Mouse (Mus musculus) liver, embryonic 15.5 days (tissue): Measurements from ENCODE around the gene Inf2. TPM values are rescaled to one million over a fixed set of nuclear protein-coding genes. Genes with fewer than 3 reads are reported as not detected.

ENCODE experiments used
- ATAC-seq: fragments of 200-750 bp; cut with Nextera tagmentation; 2 replicates; pipeline ENCODE4 v1.8.0; 2017; ENCODE audit warnings: moderate number of reproducible peaks, mild to moderate bottlenecking, moderate library complexity; ENCODE audit not compliant: insufficient read depth
- H3K27ac ChIP-seq: fragments of 300-500 bp; sonication (generic); replicated peaks from 2 replicates; pipeline ENCODE4 v1.5.1; 2015; ENCODE audit warnings: mild to moderate bottlenecking, inconsistent platforms
- H3K27me3 ChIP-seq: fragments of 300-500 bp; sonication (generic); 2 replicates; pipeline ENCODE4 v1.6.1; 2015; ENCODE audit warnings: mild to moderate bottlenecking, inconsistent platforms
- H3K36me3 ChIP-seq: fragments of 300-500 bp; sonication (generic); replicated peaks from 2 replicates; pipeline ENCODE4 v1.6.1; 2015; ENCODE audit warnings: moderate library complexity, mild to moderate bottlenecking, inconsistent platforms
- H3K4me1 ChIP-seq: fragments of 300-500 bp; sonication (generic); replicated peaks from 2 replicates; pipeline ENCODE4 v1.6.1; 2015; ENCODE audit warnings: inconsistent platforms
- H3K4me2 ChIP-seq: fragments of 300-500 bp; sonication (generic); 2 replicates; pipeline ENCODE4 v1.6.1; 2015; ENCODE audit warnings: moderate library complexity, mild to moderate bottlenecking, inconsistent platforms
- H3K4me3 ChIP-seq: fragments of 300-500 bp; sonication (generic); replicated peaks from 2 replicates; pipeline ENCODE4 v1.5.1; 2015; ENCODE audit warnings: mild to moderate bottlenecking, inconsistent platforms
- H3K9ac ChIP-seq: fragments of 300-500 bp; sonication (generic); 2 replicates; pipeline ENCODE4 v1.6.1; 2015; ENCODE audit warnings: moderate library complexity, mild to moderate bottlenecking, inconsistent platforms
- H3K9me3 ChIP-seq: fragments of 300-500 bp; sonication (generic); replicated peaks from 2 replicates; pipeline ENCODE4 v1.6.1; 2016; ENCODE audit warnings: inconsistent platforms
- WGBS: fragments of 180-500 bp; shearing (Covaris S2); methylation state at CpG from one replicate; pipeline ENCODE4 v1.1.7; 2015; ENCODE audit warnings: mixed read lengths; ENCODE audit not compliant: insufficient replicate concordance; 5-methylcytosine and 5-hydroxymethylcytosine counted together
- microRNA-seq: library from miRNA; unstranded; fragments of <30 nt; microRNA quantifications from one replicate; pipeline ENCODE4, GENCODE M21; 2016
- polyA plus RNA-seq: library from polyadenylated mRNA; unstranded; fragments of >200 nt; fragmentation: Nextera tagmentation; extraction: Ambion mirVana; gene quantifications from 2 replicates; pipeline ENCODE4 v1.2.1, GENCODE M21; 2015

Inf2 gene
- polyA plus RNA-seq, 1 experiment from 2014 or later, result 2.7 TPM

DNA sequence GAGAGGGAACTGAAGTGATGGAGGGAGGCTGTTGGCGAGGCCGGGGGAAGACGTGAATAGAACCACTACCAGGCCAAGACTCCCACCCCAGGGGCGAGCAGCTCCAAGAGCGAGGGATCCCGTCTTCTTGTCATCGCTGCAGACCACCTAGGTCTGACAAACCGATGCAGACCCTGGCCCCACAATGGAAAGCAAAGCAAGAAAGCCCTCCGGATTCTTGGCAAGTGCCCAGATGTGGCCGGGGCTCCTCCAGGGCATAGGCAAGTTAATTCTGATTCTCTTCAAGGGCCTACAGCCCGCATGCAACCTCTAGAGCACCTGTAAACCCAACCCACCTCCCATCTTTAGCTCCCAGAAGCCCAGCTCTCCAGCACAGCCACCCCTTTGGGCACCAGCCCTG, 74.7 kb downstream of the Inf2 start:
- H3K4me3 ChIP-seq, result no peak overlapping the region
- H3K4me1 ChIP-seq, result peaks cover 15% of the 10 kb centered on the region
- WGBS, result 78% methylated on average over 11 of the region's 11 CpGs
- peaks cover 55% of the 10 kb centered on the region for H3K36me3 ChIP-seq
- no peaks in the 10 kb centered on the region for H3K27me3 ChIP-seq
- H3K4me2 ChIP-seq, result no peak overlapping the region
- ATAC-seq, result no peak
- H3K9ac ChIP-seq, result no peak overlapping the region
- no peak overlapping the region for H3K27ac ChIP-seq
- H3K9me3 ChIP-seq, result no peaks in the 10 kb centered on the region

DNA sequence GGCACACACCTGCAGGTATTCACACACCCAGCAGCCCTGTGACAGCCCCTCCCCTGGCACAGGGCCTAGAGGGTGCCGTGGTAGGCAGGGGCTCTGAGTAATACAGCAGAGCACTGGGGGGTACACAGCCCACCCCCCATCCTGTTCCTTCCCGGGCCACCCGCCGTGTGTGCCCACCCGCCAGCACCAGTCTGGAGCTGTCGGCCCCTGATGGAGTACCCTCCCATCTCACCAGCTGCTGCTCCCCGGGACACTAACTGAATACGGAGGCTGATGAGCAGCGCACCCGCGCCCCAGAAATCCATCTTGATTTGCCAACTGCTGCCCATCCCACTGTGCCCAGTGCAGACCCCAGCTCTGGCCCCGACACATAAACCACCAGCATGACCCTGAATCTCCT, 75.1 kb downstream of the Inf2 start:
- H3K4me1 ChIP-seq, result peaks cover 20% of the 10 kb centered on the region
- H3K4me3 ChIP-seq, result no peak overlapping the region
- peaks cover 55% of the 10 kb centered on the region for H3K36me3 ChIP-seq
- H3K4me2 ChIP-seq, result no peak overlapping the region
- no peak for ATAC-seq
- no peaks in the 10 kb centered on the region for H3K9me3 ChIP-seq
- WGBS, result 87% methylated on average over 12 of the region's 12 CpGs
- H3K9ac ChIP-seq, result no peak overlapping the region
- H3K27me3 ChIP-seq, result no peaks in the 10 kb centered on the region
- no peak overlapping the region for H3K27ac ChIP-seq

DNA sequence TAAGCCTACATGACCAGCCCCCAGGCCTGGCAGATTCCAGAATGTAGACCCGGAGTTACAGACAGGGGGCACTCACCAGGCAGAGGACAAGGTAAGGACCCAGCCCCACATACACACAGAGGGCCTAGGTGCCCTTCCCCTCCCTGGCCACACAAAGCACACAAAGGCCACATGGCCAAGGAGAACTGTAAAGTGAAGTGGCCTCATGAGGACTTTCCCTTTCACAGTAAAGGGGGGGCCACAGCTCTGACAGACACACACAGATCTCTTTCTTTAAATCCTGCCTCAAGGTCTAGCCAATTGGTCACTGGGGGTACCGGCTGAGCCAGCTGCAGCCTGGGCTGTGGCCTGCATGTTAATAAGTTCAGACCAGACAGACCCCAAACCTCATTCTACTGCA, 75.5 kb downstream of the Inf2 start:
- peaks cover 24% of the 10 kb centered on the region for H3K4me1 ChIP-seq
- WGBS, result 61% methylated on average over 2 of the region's 2 CpGs
- no peak overlapping the region for H3K4me2 ChIP-seq
- no peak overlapping the region for H3K4me3 ChIP-seq
- no peak overlapping the region for H3K27ac ChIP-seq
- no peaks in the 10 kb centered on the region for H3K27me3 ChIP-seq
- no peaks in the 10 kb centered on the region for H3K9me3 ChIP-seq
- H3K9ac ChIP-seq, result no peak overlapping the region
- ATAC-seq, result no peak
- H3K36me3 ChIP-seq, result peaks cover 55% of the 10 kb centered on the region

DNA sequence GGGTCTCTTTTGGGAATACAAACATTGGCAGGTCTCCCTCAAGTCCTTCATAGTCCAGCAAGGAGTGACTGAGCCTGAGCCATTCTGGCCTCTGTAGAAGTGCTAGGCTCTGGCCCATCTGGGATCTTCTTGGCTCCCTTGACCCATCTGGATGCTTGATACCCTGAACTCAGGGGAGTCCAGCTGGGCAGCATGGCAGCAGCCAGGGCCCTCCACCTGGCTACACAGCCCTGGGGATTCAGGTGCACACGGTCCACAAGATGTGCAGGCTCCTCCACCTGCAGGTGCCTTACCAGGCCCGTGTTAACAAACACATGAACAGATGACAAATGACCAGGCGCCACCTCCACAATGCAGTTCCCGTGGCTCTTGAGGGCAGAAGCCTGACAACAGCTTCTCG, 76.1 kb downstream of the Inf2 start:
- no peak overlapping the region for H3K9ac ChIP-seq
- peaks cover 54% of the 10 kb centered on the region for H3K36me3 ChIP-seq
- no peak overlapping the region for H3K4me2 ChIP-seq
- H3K4me3 ChIP-seq, result no peak overlapping the region
- H3K4me1 ChIP-seq, result peaks cover 26% of the 10 kb centered on the region
- H3K27me3 ChIP-seq, result no peaks in the 10 kb centered on the region
- ATAC-seq, result no peak
- WGBS, result 63% methylated on average over 5 of the region's 5 CpGs
- no peaks in the 10 kb centered on the region for H3K9me3 ChIP-seq
- no peak overlapping the region for H3K27ac ChIP-seq

Small RNA genes within 50 kb of the gene (microRNA-seq; reads per million reads assigned to microRNA genes)
- gene Mir6939, result not detected

Other genes starting within 250 kb of the Inf2 start
- 0.07 TPM in 1 of 2 replicates, not detected in the other for gene A530016L24Rik, start 99.3 kb upstream of the Inf2 start, polyA plus RNA-seq
- gene Tmem179, start 72.0 kb upstream of the Inf2 start, polyA plus RNA-seq, result 0.03 and 0.05 TPM in 2 replicates
- 13.4 TPM in 2 replicates for gene Adssl1, start 31.3 kb downstream of the Inf2 start, polyA plus RNA-seq
- 106 and 114 TPM in 2 replicates for gene Siva1, start 55.9 kb downstream of the Inf2 start, polyA plus RNA-seq
- gene Akt1, start 86.1 kb downstream of the Inf2 start, polyA plus RNA-seq, result 28.4 and 36.9 TPM in 2 replicates
- 1.0 and 1.2 TPM in 2 replicates for gene Zbtb42, start 90.0 kb downstream of the Inf2 start, polyA plus RNA-seq
- gene Cep170b, start 131.7 kb downstream of the Inf2 start, polyA plus RNA-seq, result 3.9 and 5.2 TPM in 2 replicates
- gene Pld4, start 171.9 kb downstream of the Inf2 start, polyA plus RNA-seq, result 22.4 and 23.3 TPM in 2 replicates
- 0.18 and 0.23 TPM in 2 replicates for gene Ahnak2, start 213.9 kb downstream of the Inf2 start, polyA plus RNA-seq
- gene Clba1, start 220.2 kb downstream of the Inf2 start, polyA plus RNA-seq, result 0.43 and 0.61 TPM in 2 replicates
- 62.9 and 67.0 TPM in 2 replicates for gene Cdca4, start 240.6 kb downstream of the Inf2 start, polyA plus RNA-seq